Mouse (Mus musculus) E14TG2a.4 (cell line): Measurements from ENCODE around the gene Stk40.

ENCODE experiments used
- H3K27me3 ChIP-seq: 2 replicates; pipeline ENCODE4 v1.6.1; 2014; ENCODE audit warnings: low read length, control low read depth; ENCODE audit not compliant: insufficient read depth
- H3K36me3 ChIP-seq: 2 replicates; pipeline ENCODE4 v1.6.1; 2014; ENCODE audit warnings: low read length, control low read depth; ENCODE audit not compliant: insufficient read depth
- H3K4me1 ChIP-seq: replicated peaks from 2 replicates; pipeline ENCODE4 v1.6.1; 2014; ENCODE audit warnings: low read depth, low read length, control low read depth
- H3K4me3 ChIP-seq: replicated peaks from 2 replicates; pipeline ENCODE4 v1.5.1; 2014; ENCODE audit warnings: mild to moderate bottlenecking, low read length
- H3K9me3 ChIP-seq: 2 replicates; pipeline ENCODE4 v1.6.1; 2014; ENCODE audit warnings: low read length, control low read depth
- CTCF ChIP-seq: conservative IDR thresholded peaks from 2 replicates; pipeline ENCODE4 v1.5.1; 2014; ENCODE audit warnings: low read length
- NANOG ChIP-seq: IDR thresholded peaks from 2 replicates; pipeline ENCODE4 v1.6.1; 2014; ENCODE audit warnings: borderline replicate concordance, low read length, mixed read lengths
- POU5F1 ChIP-seq: IDR thresholded peaks from 2 replicates; pipeline ENCODE4 v1.6.1; 2014; ENCODE audit warnings: low read length, borderline replicate concordance

Stk40 gene

GRCm38 (mm10) chr4:126105131-126105783, 1.5 kb downstream of the Stk40 start:
- TF ChIP-seq NANOG (no peak), POU5F1 (no peak), CTCF (no peak)
- H3K27me3 ChIP-seq, result peaks cover 3% of the 10 kb centered on the region; the same call in 1 of the 2 replicates
- no peaks in the 10 kb centered on the region for H3K9me3 ChIP-seq
- peak overlapping the region; percentile 98 for H3K4me3 ChIP-seq
- peaks cover 89% of the 10 kb centered on the region for H3K4me1 ChIP-seq
- peaks cover 28% of the 10 kb centered on the region for H3K36me3 ChIP-seq

GRCm38 (mm10) chr4:126108061-126108740, 4.4 kb downstream of the Stk40 start:
- TF ChIP-seq CTCF (no peak), POU5F1 (no peak), NANOG (no peak)
- H3K4me3 ChIP-seq, result no peak overlapping the region; the same call in 1 of the 2 replicates
- peaks cover 16% of the 10 kb centered on the region; the same call in 1 of the 2 replicates for H3K36me3 ChIP-seq
- peaks cover 3% of the 10 kb centered on the region; the same call in 1 of the 2 replicates for H3K27me3 ChIP-seq
- H3K9me3 ChIP-seq, result no peaks in the 10 kb centered on the region
- peaks cover 89% of the 10 kb centered on the region for H3K4me1 ChIP-seq

- Histone ChIP-seq H3K9me3 (no peaks in the 10 kb centered on the region), H3K36me3 (peaks cover 21% of the 10 kb centered on the region; the same call in 1 of the 2 replicates), H3K27me3 (no peaks in the 10 kb centered on the region), H3K4me1 (peaks cover 94% of the 10 kb centered on the region), H3K4me3 (peak overlapping the region; percentile 52)
- TF ChIP-seq POU5F1 (no peak), NANOG (no peak), CTCF (no peak)
Observed at GRCm38 (mm10) chr4:126109613-126110373, 6.0 kb downstream of the Stk40 start.

DNA sequence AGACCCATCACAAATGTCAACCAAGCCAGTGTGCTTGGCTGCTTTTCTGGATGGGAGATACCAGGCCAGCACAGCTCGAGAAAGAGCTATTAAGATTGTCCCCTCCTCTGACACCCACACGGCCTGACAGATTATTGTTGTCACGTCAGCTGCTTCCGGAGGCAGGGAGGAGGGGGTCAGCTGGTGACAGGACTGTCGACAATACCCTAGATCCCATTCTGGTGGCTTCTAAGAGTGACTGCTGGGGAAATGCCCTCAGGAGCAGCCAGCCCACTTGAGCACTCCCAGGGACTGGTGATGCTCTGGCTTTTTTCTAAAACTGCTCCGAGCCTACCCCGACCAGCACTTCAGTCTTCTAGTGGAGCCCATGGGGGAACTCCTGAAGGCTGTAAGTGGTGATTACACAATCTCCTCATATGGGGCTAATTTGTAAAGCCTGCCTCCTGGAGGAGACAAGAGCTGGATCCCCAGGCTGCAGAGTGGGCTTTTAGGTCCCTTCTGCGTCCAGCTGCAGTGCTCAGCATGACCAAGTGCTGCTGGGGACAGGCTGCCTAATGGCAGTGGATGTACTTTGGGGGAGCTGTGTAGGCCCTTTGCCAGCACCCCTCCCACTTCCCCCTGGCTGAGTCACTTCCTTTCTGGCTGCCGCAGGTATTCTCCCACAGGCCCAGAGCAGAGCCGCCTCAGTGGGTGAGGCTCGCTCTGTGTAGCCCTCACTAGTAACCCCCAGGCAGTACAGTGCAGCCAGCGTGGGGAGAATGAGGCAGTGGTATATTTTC, 6.8 kb downstream of the Stk40 start:
- no peaks in the 10 kb centered on the region for H3K27me3 ChIP-seq
- peaks cover 22% of the 10 kb centered on the region; the same call in 1 of the 2 replicates for H3K36me3 ChIP-seq
- TF ChIP-seq POU5F1 (no peak), CTCF (no peak), NANOG (no peak)
- H3K4me3 ChIP-seq, result peak overlapping the region; percentile 52
- peaks cover 88% of the 10 kb centered on the region for H3K4me1 ChIP-seq
- no peaks in the 10 kb centered on the region for H3K9me3 ChIP-seq

GRCm38 (mm10) chr4:126111153-126111549, 7.4 kb downstream of the Stk40 start:
- Histone ChIP-seq H3K27me3 (no peaks in the 10 kb centered on the region), H3K4me1 (peaks cover 88% of the 10 kb centered on the region), H3K36me3 (peaks cover 28% of the 10 kb centered on the region; the same call in 1 of the 2 replicates), H3K9me3 (no peaks in the 10 kb centered on the region), H3K4me3 (peak overlapping the region; percentile 52)
- TF ChIP-seq NANOG (no peak), POU5F1 (no peak), CTCF (no peak)

- Histone ChIP-seq H3K36me3 (peaks cover 37% of the 10 kb centered on the region), H3K4me3 (no peak overlapping the region), H3K27me3 (no peaks in the 10 kb centered on the region), H3K9me3 (no peaks in the 10 kb centered on the region), H3K4me1 (peaks cover 77% of the 10 kb centered on the region)
- TF ChIP-seq CTCF (no peak), NANOG (no peak), POU5F1 (no peak)
Observed at GRCm38 (mm10) chr4:126113243-126113642, 9.5 kb downstream of the Stk40 start.

DNA sequence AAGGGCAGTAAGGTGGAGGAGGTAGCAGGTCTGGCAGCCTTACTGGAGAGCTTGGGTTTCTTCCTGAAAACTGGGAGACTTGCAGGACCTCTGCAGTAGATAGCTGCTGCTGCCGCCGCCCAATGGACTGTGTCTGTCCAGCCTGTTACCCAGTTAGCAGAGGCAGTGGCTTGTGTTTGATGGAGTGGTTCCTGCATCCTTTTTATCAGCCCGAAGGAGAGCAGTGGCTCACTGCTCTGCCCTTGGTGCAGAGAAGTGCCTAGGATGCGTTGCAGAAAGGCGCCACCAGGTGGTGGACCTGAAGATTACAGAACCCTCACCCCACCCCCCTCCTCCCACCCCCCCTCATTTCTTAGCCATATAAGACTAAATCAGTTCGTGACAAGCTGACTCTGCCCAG, 10.2 kb downstream of the Stk40 start:
- H3K36me3 ChIP-seq, result peaks cover 38% of the 10 kb centered on the region
- H3K9me3 ChIP-seq, result no peaks in the 10 kb centered on the region
- H3K4me3 ChIP-seq, result no peak overlapping the region
- no peaks in the 10 kb centered on the region for H3K27me3 ChIP-seq
- no peak for TF ChIP-seq POU5F1
- peak; percentile 26 for TF ChIP-seq CTCF
- peaks cover 75% of the 10 kb centered on the region for H3K4me1 ChIP-seq
